Comparison of ENCODE assay signal across 10 mouse cellular contexts in the genomic region with DNA sequence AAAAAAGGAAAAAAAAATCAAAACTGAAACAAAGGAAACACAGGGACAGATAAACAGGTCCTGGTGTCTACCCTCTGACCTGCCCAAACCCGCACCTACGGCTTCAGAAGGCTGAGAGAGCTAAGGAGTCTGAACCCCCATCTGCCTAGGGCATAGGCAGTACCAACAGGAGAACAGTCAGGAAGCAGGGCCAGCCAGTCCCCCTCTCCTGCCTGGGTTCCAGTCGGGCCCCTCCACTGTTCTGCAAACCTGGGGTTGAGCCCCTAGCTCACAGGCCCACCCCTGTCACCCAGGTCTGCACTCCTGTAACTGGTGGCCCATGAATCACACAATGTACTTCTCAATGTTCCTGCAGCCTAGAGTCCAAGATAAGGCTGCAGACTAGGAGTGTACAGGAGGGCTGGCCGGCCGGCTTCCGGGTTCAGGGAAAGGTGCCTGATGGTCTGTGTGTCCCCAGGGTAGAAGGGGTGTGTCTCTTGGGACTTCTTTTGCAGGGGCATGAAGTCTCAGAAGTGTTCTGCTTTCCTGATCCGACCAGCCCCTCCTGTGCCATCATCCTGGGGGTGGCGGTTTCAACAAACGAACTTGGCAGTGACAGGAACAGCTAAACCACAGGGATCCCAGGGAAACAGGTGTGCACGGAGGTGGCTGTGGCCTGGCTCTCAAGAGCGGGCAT. TPM values are rescaled to one million over a fixed set of nuclear protein-coding genes. Genes with fewer than 3 reads are reported as not detected.
DNase-seq lines count a peak whose midpoint lies in the region; ATAC-seq and TF ChIP-seq lines count a peak whose summit lies in the region.
"Had no signal": no experiment of that assay in that cellular context is flagged by ENCODE, and none has a peak within 500 bp of the region (broad histone marks: within the 10 kb centered on the region; RNA-seq: fewer than 3 reads in every experiment).

No protein-coding gene starts in this region.

- no peaks in the 10 kb centered on the region for H3K9me3 ChIP-seq in G1E (replicated peaks)
- H3K9me3 ChIP-seq: hindbrain, embryonic 15.5 days; midbrain, embryonic 15.5 days had no signal

- peaks cover 68% of the 10 kb centered on the region for H3K36me3 ChIP-seq in G1E (replicated peaks)
- H3K36me3 ChIP-seq: hindbrain, embryonic 15.5 days; midbrain, embryonic 15.5 days had no signal

- H3K4me3 ChIP-seq in G1E (ENCODE audit: low read depth, low read length), result peak overlapping the region; percentile 66; the same call in 1 of the 2 replicates
- H3K4me3 ChIP-seq: erythroblast, embryonic 14.5 days; hindbrain, embryonic 15.5 days; midbrain, embryonic 15.5 days had no signal

- no peak for TF ChIP-seq CTCF in G1E (IDR thresholded peaks at IDR 0.05; ENCODE audit: low read depth, low read length)

- peak; percentile 1 for DNase-seq in kidney, postnatal 4 days
- DNase-seq in kidney, adult 11 months, result no peak
- no peak for DNase-seq in G1E (ENCODE audit: low spot score)
- peak; percentile 60 for DNase-seq in cerebellum, adult 9-11 months
- no peak for DNase-seq in frontal cortex, postnatal 36 days (ENCODE audit: low spot score in 2 of 2)

- H3K4me1 ChIP-seq in G1E (ENCODE audit: insufficient read depth, low read depth, low read length), result peaks cover 85% of the 10 kb centered on the region

- no peaks in the 10 kb centered on the region for H3K27me3 ChIP-seq in G1E (ENCODE audit: insufficient read depth, low read length)

- peak; percentile 24 for ATAC-seq in G1E (ENCODE audit: extremely low read depth, insufficient number of reproducible peaks, low FRiP score, poor library complexity, severe bottlenecking)
- peak; percentile 20; the same call in 1 of the 2 replicates for ATAC-seq in neutrophil, adult 5-6 weeks (ENCODE audit: extremely low read depth, insufficient number of reproducible peaks, low FRiP score, poor library complexity, severe bottlenecking)
- no peak for ATAC-seq in CD4-positive, CD25-positive, alpha-beta regulatory T cell, adult 4 months
- ATAC-seq: midbrain, embryonic 15.5 days had no signal

RNA-seq across cellular contexts. Expression of gene Coro2a, which starts 4.6 kb away (rescaled TPM):
- total RNA-seq in G1E (2014; fragmentation: Nextera tagmentation), result 148 and 158 TPM in 2 replicates
- 79.5 and 79.6 TPM in 2 replicates for total RNA-seq in G1E (2017)
- polyA plus RNA-seq in G1E (2012), result 480 and 501 TPM in 2 replicates
- total RNA-seq in neutrophil, adult 5-6 weeks (2017), result 26.6 and 36.5 TPM in 2 replicates
- polyA plus RNA-seq in CD4-positive, CD25-positive, alpha-beta regulatory T cell, adult 4 months (2017; shearing (Covaris generic)), result 100 to 1,000 TPM; 104 to 110 TPM

RNA-seq across cellular contexts. Expression of gene Tbc1d2, which starts 52.6 kb away (rescaled TPM):
- not detected in 2 replicates for total RNA-seq in G1E (2014; fragmentation: Nextera tagmentation)
- 0.12 and 0.16 TPM in 2 replicates for total RNA-seq in G1E (2017)
- 0.01 TPM in 1 of 2 replicates, not detected in the other for polyA plus RNA-seq in G1E (2012)
- total RNA-seq in neutrophil, adult 5-6 weeks (2017), result 3.3 and 3.7 TPM in 2 replicates
- under 1 TPM; 0.18 to 0.58 TPM for polyA plus RNA-seq in CD4-positive, CD25-positive, alpha-beta regulatory T cell, adult 4 months (2017; shearing (Covaris generic))

Comparison
In these comparisons a context has a peak if more than half of its experiments do, and no peak if none do; other contexts are left out.
1. DNase-seq: peak in kidney, postnatal 4 days (2 of 2) and cerebellum, adult 9-11 months (single experiment); none in kidney, adult 11 months (single experiment), G1E (single experiment) and frontal cortex, postnatal 36 days (0 of 2).